Mouse (Mus musculus) cortical plate, adult 2 months (tissue): ENCODE measurements around the gene Bub1. TPM values are rescaled to one million over a fixed set of nuclear protein-coding genes. Genes with fewer than 3 reads are reported as not detected.
A peak's percentile ranks its signal among the peaks of the same experiment; 100 is the strongest.

Source experiments
- H3K27ac ChIP-seq: fragments of 200-500 bp; 2 replicates; pipeline ENCODE4 v1.5.1; 2012; ENCODE audit warnings: low read length, control low read depth, inconsistent platforms; ENCODE audit not compliant: insufficient read depth
- H3K4me1 ChIP-seq: fragments of 200-500 bp; 2 replicates; pipeline ENCODE4 v1.6.1; 2011; ENCODE audit warnings: low read length; ENCODE audit not compliant: control insufficient read depth, insufficient read depth
- H3K4me3 ChIP-seq: fragments of 200-500 bp; 2 replicates; pipeline ENCODE4 v1.5.1; 2011; ENCODE audit warnings: mild to moderate bottlenecking, low read length, control low read depth; ENCODE audit not compliant: insufficient read depth
- CTCF ChIP-seq: fragments of 200-500 bp; IDR thresholded peaks from 2 replicates; pipeline ENCODE4 v1.5.1; 2011; ENCODE audit warnings: mild to moderate bottlenecking, control low read depth, low read length; ENCODE audit not compliant: insufficient read depth; ENCODE audit errors: extremely low read depth
- POLR2A ChIP-seq: fragments of 200-500 bp; IDR thresholded peaks from 2 replicates; pipeline ENCODE4 v1.6.1; 2011; ENCODE audit warnings: mild to moderate bottlenecking, low read length, control low read depth; ENCODE audit not compliant: insufficient read depth; ENCODE audit errors: extremely low read depth
- polyA plus RNA-seq: library from polyadenylated mRNA; depleted of rRNA; stranded (reverse); fragments of >200 nt; gene quantifications from 2 replicates; pipeline ENCODE4 v1.2.3, GENCODE M21; 2012

Gene Bub1
- polyA plus RNA-seq, 1 experiment, result 0.25 TPM

- Histone ChIP-seq H3K4me1 (no peaks in the 10 kb centered on the region), H3K4me3 (no peak overlapping the region), H3K27ac (no peak overlapping the region)
- no peak for TF ChIP-seq CTCF
- TF ChIP-seq POLR2A, result no peak
These were observed 7.8 kb upstream of the Bub1 start for GRCm38 (mm10) chr2:127839425-127839824.

- no peak within 1 kb of the TSS for H3K4me3 ChIP-seq
- H3K4me1 ChIP-seq, result no peaks in the 10 kb centered on the region
- no peak for TF ChIP-seq POLR2A
- no peak for TF ChIP-seq CTCF
- no peak within 1 kb of the TSS for H3K27ac ChIP-seq
These were observed 6.9 kb upstream of the Bub1 start, which contains the start of gene Acoxl for GRCm38 (mm10) chr2:127838576-127838975. Acoxl (plus strand) TSS chr2:127838876.

- TF ChIP-seq POLR2A, result no peak
- no peak for TF ChIP-seq CTCF
- Histone ChIP-seq H3K4me1 (peaks cover 1% of the 10 kb centered on the region; the same call in 1 of the 2 replicates), H3K27ac (no peak overlapping the region), H3K4me3 (no peak overlapping the region)
These were observed 1.1 kb upstream of the Bub1 start for GRCm38 (mm10) chr2:127832833-127833190.

GRCm38 (mm10) chr2:127832103-127832832, 603 bp upstream of the Bub1 start:
- Histone ChIP-seq H3K4me3 (peak overlapping the region; percentile 26), H3K4me1 (peaks cover 1% of the 10 kb centered on the region; the same call in 1 of the 2 replicates), H3K27ac (no peak overlapping the region)
- no peak for TF ChIP-seq POLR2A
- TF ChIP-seq CTCF, result no peak

- peak within 1 kb of the TSS; percentile 61 for H3K4me3 ChIP-seq
- no peaks in the 10 kb centered on the region; the same call in 1 of the 2 replicates for H3K4me1 ChIP-seq
- TF ChIP-seq POLR2A (peak; percentile 95), CTCF (no peak)
- H3K27ac ChIP-seq, result no peak within 1 kb of the TSS
These were observed 39.6 kb downstream of the Bub1 start, which contains the start of gene Mtln for GRCm38 (mm10) chr2:127791919-127792603. Mtln (minus strand) TSS chr2:127792488.

GRCm38 (mm10) chr2:127789651-127790270, 41.9 kb downstream of the Bub1 start:
- TF ChIP-seq POLR2A (no peak), CTCF (no peak)
- H3K4me3 ChIP-seq, result no peak overlapping the region; the same call in 1 of the 2 replicates
- no peaks in the 10 kb centered on the region; the same call in 1 of the 2 replicates for H3K4me1 ChIP-seq
- H3K27ac ChIP-seq, result no peak overlapping the region

GRCm38 (mm10) chr2:127789138-127789537, 42.5 kb downstream of the Bub1 start:
- no peaks in the 10 kb centered on the region; the same call in 1 of the 2 replicates for H3K4me1 ChIP-seq
- TF ChIP-seq CTCF (no peak), POLR2A (no peak)
- peak overlapping the region; percentile 64 for H3K4me3 ChIP-seq
- H3K27ac ChIP-seq, result no peak overlapping the region

GRCm38 (mm10) chr2:127788440-127789116, 43.1 kb downstream of the Bub1 start, which contains the start of gene Nphp1:
Nphp1 (minus strand) TSS chr2:127788897.
- TF ChIP-seq CTCF (no peak), POLR2A (peak; percentile 64)
- Histone ChIP-seq H3K4me1 (no peaks in the 10 kb centered on the region; the same call in 1 of the 2 replicates), H3K27ac (no peak within 1 kb of the TSS), H3K4me3 (peak within 1 kb of the TSS; percentile 64)

GRCm38 (mm10) chr2:127787226-127787625, 44.4 kb downstream of the Bub1 start:
- Histone ChIP-seq H3K4me3 (no peak overlapping the region), H3K27ac (no peak overlapping the region), H3K4me1 (no peaks in the 10 kb centered on the region; the same call in 1 of the 2 replicates)
- TF ChIP-seq POLR2A, result no peak
- no peak for TF ChIP-seq CTCF
